Mouse (Mus musculus) fibroblast of lung, adult 2 months (primary cell): Measurements from ENCODE around the gene Ccdc92b.
A peak's percentile ranks its signal among the peaks of the same experiment; 100 is the strongest.

Experiments used
- DNase-seq: peaks from one replicate; pipeline ENCODE4 v3.0.0-alpha.2; 2011; ENCODE audit warnings: low read depth

Gene Ccdc92b

GRCm38 (mm10) chr11:74611437-74611836 is 8.0 kb upstream of the Ccdc92b start:
- no peak for DNase-seq

- DNase-seq: no peak
Measured at GRCm38 (mm10) chr11:74613428-74613827, 6.0 kb upstream of the Ccdc92b start.

- no peak for DNase-seq
Measured at GRCm38 (mm10) chr11:74615571-74615970, 3.8 kb upstream of the Ccdc92b start.

GRCm38 (mm10) chr11:74619956-74620300 is 523 bp downstream of the Ccdc92b start:
- DNase-seq: no peak

GRCm38 (mm10) chr11:74621974-74622669 is 2.7 kb downstream of the Ccdc92b start:
- no peak for DNase-seq

GRCm38 (mm10) chr11:74623693-74624092 is 4.3 kb downstream of the Ccdc92b start:
- DNase-seq: no peak

GRCm38 (mm10) chr11:74625333-74625732 is 5.9 kb downstream of the Ccdc92b start:
- no peak for DNase-seq

- no peak for DNase-seq
Measured at GRCm38 (mm10) chr11:74627481-74627880, 8.1 kb downstream of the Ccdc92b start.

GRCm38 (mm10) chr11:74631880-74632789 is 12.7 kb downstream of the Ccdc92b start:
- DNase-seq: no peak

- peak; percentile 39 for DNase-seq
Measured at GRCm38 (mm10) chr11:74634490-74635275, 15.3 kb downstream of the Ccdc92b start.

GRCm38 (mm10) chr11:74637486-74637885 is 18.1 kb downstream of the Ccdc92b start:
- DNase-seq: no peak

- DNase-seq: peak; percentile 68
Measured at GRCm38 (mm10) chr11:74637971-74638790, 18.8 kb downstream of the Ccdc92b start.

GRCm38 (mm10) chr11:74638791-74639411 is 19.5 kb downstream of the Ccdc92b start:
- DNase-seq: no peak

- no peak for DNase-seq
Measured at GRCm38 (mm10) chr11:74639628-74640027, 20.2 kb downstream of the Ccdc92b start.

GRCm38 (mm10) chr11:74647966-74648365 is 28.6 kb downstream of the Ccdc92b start:
- no peak for DNase-seq

GRCm38 (mm10) chr11:74648676-74649075 is 29.3 kb downstream of the Ccdc92b start:
- no peak for DNase-seq

GRCm38 (mm10) chr11:74649095-74649646 is 29.8 kb downstream of the Ccdc92b start, which contains the start of gene Cluh:
Gene Cluh (plus strand): TSS chr11:74649495.
- DNase-seq: peak; percentile 84

- no peak for DNase-seq
Measured at GRCm38 (mm10) chr11:74649647-74650551, 30.5 kb downstream of the Ccdc92b start.

GRCm38 (mm10) chr11:74650576-74651100 is 31.2 kb downstream of the Ccdc92b start:
- DNase-seq: no peak
